Mouse (Mus musculus): ENCODE data around the gene Fxn.

The Fxn gene

GRCm38 (mm10) chr19:24280601-24281228 lies at the start of gene Fxn:
Fxn (minus strand) TSS chr19:24280605.
- DNase-seq, result no peak

GRCm38 (mm10) chr19:24327921-24328320 lies 47.5 kb upstream of the Fxn start:
- DNase-seq, result no peak

GRCm38 (mm10) chr19:24326969-24327368 lies 46.6 kb upstream of the Fxn start:
- no peak for DNase-seq

- no peak for DNase-seq
Observed at GRCm38 (mm10) chr19:24325692-24326091, 45.3 kb upstream of the Fxn start.

- DNase-seq, result no peak
Observed at GRCm38 (mm10) chr19:24323841-24324613, 43.6 kb upstream of the Fxn start.

- no peak for DNase-seq
Observed at GRCm38 (mm10) chr19:24321900-24322311, 41.5 kb upstream of the Fxn start.

- DNase-seq, result no peak
Observed at GRCm38 (mm10) chr19:24321211-24321899, 41.0 kb upstream of the Fxn start.

GRCm38 (mm10) chr19:24318172-24318571 lies 37.8 kb upstream of the Fxn start:
- DNase-seq, result no peak

GRCm38 (mm10) chr19:24317731-24318130 lies 37.3 kb upstream of the Fxn start:
- no peak for DNase-seq

GRCm38 (mm10) chr19:24317038-24317591 lies 36.7 kb upstream of the Fxn start:
- DNase-seq, result peak; percentile 9 to 11

GRCm38 (mm10) chr19:24316060-24316725 lies 35.8 kb upstream of the Fxn start:
- DNase-seq, result no peak

GRCm38 (mm10) chr19:24315234-24315633 lies 34.8 kb upstream of the Fxn start:
- DNase-seq, result no peak

- DNase-seq, result no peak
Observed at GRCm38 (mm10) chr19:24314676-24315075, 34.3 kb upstream of the Fxn start.

- no peak for DNase-seq
Observed at GRCm38 (mm10) chr19:24312556-24313342, 32.3 kb upstream of the Fxn start.

- DNase-seq, result no peak
Observed at GRCm38 (mm10) chr19:24312046-24312445, 31.6 kb upstream of the Fxn start.

GRCm38 (mm10) chr19:24308305-24308705 lies 27.9 kb upstream of the Fxn start:
- peak in 1 of 2 experiments; percentile 17 for DNase-seq

- DNase-seq, result no peak
Observed at GRCm38 (mm10) chr19:24307271-24308221, 27.1 kb upstream of the Fxn start.

GRCm38 (mm10) chr19:24306351-24306750 lies 25.9 kb upstream of the Fxn start:
- DNase-seq, result no peak

GRCm38 (mm10) chr19:24302198-24302597 lies 21.8 kb upstream of the Fxn start:
- no peak for DNase-seq

GRCm38 (mm10) chr19:24301768-24302148 lies 21.4 kb upstream of the Fxn start:
- no peak for DNase-seq
